Mouse (Mus musculus): ENCODE data around the gene Hbs1l.

- TF ChIP-seq CTCF (IDR thresholded peaks at IDR 0.05; ENCODE audit: low read depth): no peak
- no peak for TF ChIP-seq EP300 (IDR thresholded peaks at IDR 0.05; ENCODE audit: low read depth)
Observed at GRCm38 (mm10) chr10:21393390-21393789, 97.6 kb downstream of the Hbs1l start.
